Mouse (Mus musculus): Measurements from ENCODE around the gene Zmiz2. TPM values are rescaled to one million over a fixed set of nuclear protein-coding genes. Genes with fewer than 3 reads are reported as not detected.
"Not testable (repeated sequence)": the region's sequence is repeated elsewhere in the genome, so short reads cannot be mapped to it uniquely, and the experiment has no call there.

Gene Zmiz2
- 10 to 100 TPM; 46.8 to 49.1 TPM for total RNA-seq (2021)

DNA sequence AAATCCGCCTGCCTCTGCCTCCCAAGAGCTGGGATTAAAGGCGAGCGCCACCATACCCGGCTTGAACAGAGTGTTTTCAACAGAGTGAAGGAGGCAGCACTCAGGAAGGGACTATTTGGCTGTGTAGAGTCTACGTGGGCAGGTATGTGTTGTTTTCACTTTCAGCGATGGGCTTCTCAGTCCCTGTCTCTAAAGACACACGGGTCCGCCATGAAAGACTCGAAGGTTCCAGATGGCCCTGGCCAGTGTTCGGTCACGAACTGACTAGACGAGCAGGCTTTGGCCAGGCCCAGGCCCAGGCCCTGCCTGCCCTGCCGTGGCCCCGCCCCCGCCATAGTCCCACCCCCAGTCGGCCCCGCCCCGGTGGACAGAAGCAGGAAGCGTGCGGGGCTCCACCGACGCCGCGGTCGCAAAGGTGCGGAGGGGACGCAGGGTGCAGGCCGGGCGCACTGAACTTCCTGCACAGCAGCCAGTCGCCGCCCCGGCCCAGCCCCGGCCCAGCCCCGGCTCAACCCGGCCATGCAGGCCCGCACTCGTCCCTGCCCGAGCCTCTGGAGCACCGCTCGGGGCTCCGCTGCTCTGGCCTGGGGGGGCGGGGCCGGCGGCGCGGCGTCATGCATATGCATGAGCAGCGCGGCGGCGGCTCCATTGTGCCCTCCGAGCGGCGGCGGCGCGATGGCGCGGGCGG is at the start of gene Zmiz2:
TSS of gene Zmiz2 (plus strand) at position 349 of the 688 bp plus-strand sequence.
- DNase-seq, result peak; percentile 96

DNA sequence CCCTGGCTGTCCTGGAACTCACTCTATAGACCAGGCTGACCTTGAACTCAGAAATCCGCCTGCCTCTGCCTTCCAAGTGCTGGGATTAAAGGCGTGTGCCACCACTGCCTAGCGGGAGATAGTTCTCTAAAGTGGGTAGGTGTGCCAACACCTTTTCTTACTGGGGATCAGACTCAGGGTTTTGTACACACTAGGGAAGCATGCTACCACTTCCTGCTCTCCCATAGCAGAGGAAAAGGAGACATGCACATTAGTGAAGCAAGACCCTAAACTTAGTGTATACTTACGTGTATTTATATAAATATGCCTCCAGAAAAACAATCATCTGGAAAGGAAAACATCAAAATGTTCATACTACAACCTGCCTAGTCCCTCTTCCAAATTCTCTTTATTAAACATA is 42.9 kb upstream of the Zmiz2 start:
- no peak for DNase-seq

DNA sequence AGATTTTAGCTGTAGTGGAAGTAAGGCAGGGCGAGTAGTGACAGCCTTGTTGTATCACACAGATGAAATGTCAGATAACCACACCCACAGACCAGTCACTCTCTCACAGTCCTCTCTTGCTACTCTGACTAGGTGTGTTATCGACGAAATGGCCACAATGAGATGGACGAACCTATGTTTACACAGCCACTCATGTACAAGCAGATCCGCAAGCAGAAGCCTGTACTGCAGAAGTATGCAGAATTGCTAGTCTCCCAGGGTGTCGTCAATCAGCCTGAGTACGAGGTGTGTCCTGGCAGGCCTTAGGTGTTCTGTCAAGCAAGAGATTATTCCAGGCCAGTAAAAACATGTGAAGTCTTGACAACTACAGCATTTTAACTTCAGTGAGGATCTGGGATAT is 41.9 kb upstream of the Zmiz2 start:
- no peak for DNase-seq

DNA sequence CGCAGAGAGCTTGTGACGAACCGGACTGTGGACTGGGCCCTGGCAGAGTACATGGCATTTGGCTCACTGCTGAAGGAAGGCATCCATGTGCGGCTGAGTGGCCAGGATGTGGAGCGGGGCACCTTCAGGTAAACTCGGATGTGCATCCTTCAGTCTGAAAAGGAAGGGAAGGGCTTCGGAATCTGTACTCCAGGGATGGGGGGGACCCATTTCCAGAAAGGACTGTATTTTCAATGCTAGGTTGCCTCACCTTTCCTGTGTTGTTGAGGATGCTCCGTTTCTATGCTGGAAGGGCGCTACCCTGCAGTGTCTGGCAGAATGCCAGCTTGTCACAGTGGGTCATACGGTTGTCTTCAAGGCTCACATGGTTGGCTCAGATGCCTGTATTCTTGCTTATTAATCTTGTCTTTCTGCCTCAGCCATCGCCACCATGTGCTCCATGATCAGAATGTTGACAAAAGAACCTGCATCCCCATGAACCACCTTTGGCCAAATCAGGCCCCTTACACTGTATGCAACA is 40.1 kb upstream of the Zmiz2 start:
- no peak for DNase-seq

DNA sequence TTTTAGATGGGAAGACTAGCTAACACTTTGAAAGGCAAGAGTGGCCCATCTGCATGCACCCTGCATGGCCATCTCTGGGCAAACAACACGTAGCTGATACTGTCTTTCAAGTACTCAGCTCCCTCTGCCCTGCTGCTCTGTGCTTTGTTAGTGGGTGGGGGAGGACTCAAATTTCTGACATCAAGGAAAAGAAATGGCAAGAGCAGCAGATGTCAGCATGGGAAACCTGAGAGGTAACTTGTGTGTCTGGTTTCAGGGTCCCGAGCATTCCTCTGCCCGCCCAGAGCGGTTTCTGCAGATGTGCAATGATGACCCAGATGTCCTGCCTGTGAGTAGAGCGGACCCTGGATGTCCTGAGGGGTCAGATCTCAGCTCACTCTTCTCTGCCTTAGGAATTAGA is 39.3 kb upstream of the Zmiz2 start:
- DNase-seq, result no peak

DNA sequence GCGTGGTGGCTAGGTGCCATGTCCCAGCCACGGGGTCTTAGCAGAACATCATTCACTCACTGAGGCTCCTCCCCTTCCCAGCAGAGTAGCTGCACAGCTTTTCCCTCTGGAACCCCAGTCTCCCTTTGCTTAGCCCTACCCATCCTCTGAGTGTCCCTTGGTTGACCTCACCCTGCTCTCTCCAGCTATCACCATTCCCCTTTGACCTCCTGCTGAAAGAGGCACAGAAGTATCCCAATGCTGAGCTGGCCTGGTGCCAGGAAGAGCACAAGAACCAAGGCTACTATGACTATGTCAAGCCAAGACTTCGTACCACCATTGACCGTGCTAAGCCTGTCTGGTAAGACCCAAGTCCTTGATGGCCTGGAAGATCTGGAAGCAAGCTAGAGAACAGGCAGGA is 33.8 kb upstream of the Zmiz2 start:
- DNase-seq, result no peak

DNA sequence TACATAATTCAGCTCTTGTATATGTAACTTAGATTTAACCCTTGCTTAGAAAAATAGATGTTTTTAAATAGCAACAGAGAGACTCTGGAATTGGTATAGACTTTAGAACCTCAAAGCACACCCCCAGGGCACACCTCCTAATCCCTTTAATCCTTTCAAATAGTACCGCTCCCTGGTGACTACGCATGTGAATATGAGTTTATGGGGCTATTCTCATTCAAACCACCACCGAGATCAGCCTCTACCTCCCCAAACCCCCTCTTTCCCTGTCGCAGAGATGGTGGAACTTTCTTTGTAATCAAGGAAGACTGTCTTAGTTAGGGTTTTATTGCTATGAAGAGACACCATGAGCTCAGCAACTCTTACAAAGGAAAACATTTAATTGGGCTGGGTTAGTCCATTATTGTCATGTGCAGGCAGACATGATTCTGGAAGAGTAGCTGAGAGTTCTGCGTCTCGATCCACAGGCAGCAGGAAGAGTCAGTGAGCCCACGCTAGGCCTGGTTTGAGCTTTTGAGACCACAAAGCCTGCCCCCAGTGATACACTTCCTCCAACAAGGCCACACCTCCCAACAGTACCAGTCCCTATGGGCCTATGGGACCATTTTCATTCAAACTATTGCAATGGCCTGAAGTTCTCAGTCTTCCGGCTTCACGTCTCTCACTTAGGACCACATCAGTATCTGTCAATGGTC is 24.1 kb upstream of the Zmiz2 start:
- DNase-seq, result no peak

DNA sequence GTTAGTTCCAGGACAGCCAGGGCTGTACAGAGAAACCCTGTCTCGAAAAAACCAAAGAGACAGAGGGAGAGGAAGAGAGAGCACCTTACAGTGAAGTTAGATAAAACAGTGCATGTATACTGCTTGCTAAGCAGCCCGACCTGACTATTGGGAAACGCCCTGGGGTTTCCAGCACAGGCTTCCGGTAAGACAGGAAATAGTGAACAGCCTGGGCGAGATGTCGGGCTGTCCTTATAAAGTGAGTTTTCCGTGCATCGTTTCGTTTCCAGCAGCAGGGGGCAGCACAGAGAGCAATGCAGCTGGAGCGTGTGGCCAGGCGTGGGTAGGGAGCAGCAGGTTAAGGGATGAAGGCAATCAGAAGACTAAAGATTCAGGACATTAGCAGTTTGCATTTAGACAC is 23.0 kb upstream of the Zmiz2 start:
- DNase-seq, result peak; percentile 84

DNA sequence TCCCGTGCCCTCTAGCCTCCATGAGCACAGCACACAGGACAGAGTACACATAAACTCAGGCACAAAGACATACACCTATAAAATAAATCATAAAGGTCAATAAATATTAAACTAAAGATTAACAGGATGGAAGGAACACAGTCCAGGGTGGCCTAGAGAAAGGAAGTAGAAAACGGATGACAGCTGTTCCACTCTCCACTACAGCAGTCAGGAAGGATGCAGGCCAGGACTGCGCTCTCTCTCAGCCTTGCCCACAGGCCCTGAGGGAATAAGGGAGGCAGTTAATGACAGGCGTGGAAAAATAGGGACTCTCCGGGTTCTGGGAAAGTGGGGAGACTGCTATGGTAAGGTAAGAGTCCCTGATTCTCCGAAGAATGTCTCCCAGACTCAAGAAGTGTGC is 22.4 kb upstream of the Zmiz2 start:
- DNase-seq, result no peak

DNA sequence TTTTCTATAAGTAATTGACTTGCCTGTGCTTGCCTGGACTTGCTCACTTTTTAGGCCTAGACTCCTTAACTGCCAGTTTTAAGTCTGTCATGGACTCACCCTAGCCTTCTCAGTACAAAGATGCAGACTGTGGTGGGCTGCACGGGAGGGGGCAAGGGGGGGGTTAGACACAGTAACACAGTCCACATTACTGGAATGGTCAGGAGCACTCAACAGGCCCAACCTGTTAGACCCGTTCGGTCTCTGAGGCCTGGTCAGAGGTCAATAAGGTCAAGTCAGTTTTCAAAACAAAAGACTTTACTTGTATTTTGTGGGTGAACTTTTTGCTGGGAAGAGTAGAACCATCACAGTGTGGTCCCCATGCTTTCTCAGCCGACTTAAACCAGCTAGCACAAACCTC is 21.7 kb upstream of the Zmiz2 start:
- DNase-seq, result no peak

DNA sequence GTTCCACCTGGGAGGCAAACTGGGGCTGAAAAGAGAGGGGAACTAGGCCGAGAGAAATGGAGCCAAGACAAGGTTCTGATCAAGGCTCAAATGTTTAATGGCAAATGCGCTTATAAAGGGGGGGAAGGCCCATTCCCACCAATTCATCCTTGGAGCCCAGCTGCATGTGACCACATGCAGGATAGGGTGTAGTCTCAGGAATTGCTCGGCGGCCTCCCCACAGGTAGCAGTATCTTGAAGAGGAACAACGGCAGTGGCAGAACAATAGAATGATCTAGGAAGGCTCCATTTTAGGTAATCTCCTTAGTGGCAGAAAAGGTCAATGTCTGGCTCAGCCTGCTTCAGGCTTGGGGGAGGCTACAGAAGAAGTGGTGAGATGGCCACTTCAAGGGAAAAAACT is 20.9 kb upstream of the Zmiz2 start:
- not testable (repeated sequence) for DNase-seq

DNA sequence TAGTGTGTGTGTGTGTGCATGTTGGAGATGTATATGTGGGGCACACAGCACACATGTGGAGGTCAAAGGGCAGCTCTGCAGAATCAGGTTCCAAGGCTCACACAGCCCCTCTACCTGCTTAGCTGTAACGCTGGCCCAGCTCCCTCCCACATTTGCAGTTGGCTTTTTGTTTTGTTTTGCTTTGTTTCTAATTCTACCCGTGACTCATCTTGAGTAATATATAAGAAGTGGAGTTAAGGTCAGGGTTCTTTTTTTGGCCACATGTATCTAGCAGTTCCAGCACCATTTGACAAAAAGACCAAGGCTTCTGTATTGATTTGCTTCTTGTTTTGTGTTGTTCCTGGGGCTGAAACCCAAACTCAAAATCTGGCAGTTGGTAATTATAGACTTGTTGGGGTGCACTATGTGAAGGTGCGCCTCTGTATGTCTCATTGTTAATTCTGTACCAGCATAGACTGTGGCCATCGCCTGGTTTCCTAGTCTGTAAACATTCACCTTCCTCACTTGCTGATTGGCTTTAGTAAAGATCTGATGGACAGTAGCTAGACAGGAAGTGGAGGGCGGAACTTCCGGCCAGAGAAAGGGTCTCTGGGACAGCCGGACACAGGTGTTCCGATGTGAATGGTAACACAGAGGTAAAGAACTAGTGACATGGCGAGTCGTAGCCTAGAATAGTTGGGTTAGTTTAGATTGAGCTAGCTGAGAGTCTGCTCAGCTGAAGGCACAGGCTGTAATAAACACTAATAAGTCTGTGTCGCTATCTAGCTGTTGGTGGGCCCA is 17.3 kb upstream of the Zmiz2 start:
- no peak for DNase-seq

DNA sequence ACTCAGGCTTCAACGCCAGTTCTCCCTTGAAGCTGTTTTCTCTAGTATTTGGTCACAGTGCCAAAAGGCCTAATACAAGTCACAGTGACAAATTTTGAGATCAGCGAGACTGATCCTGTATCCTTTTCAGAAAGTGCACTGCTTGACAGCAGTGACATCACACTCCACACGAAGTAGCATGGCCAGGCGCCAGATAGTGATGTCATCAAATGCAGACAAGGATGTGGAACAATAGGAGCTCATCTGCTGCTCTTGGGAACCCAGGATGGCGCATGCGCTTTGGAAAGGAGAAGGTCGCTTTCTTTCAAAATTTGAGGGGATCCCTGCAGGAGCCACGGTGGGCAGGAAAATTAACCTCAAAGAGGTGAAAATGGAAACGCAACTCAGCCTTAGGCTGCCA is 16.1 kb upstream of the Zmiz2 start:
- peak; percentile 39 for DNase-seq

DNA sequence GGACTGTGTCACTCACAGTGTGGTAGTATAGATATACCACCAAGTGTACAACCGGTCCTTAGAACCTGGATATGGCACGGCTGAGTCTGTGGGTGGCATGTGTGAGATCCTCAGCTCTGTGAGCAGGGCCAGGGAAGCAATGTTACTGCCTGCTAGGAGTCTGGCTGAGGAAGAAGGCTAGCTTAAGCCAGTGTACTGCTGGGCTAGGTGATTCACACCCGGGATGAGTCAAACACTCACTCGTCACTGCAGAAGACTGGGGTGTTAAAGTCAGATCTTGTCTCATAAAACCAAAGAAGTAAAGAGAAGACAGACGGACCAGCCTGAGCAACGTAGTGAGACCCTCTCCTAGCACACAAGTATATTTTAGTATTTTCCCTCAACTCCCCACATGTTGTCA is 8.0 kb upstream of the Zmiz2 start:
- DNase-seq, result no peak

DNA sequence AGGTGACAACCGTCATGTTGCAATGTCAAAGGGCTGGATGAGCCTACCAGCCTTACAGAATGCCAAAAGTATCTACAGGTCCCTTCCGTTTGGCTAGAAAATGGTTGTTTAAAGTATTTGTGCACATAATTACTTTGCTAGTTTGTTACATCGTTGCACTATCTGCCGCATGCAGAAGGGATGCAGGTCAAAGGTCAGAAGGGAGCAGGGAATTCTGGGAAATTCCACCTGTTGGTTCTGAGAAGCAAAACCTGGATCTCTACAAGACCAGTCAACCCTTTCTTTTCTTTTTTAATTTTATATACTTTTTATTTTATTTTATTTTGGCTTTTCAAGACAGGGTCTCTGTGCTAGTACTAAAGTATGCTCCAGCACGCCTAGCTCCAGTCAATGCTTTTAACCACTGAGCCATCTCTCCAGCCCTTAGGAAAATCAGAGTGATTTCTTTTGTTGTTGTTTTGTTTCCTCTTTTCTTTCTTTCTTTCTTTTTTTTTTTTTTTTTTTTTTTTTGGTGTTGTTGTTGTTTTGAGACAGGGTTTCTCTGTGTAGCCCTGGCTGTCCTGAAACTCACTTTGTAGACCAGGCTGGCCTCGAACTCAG is 648 bp upstream of the Zmiz2 start:
- no peak for DNase-seq

DNA sequence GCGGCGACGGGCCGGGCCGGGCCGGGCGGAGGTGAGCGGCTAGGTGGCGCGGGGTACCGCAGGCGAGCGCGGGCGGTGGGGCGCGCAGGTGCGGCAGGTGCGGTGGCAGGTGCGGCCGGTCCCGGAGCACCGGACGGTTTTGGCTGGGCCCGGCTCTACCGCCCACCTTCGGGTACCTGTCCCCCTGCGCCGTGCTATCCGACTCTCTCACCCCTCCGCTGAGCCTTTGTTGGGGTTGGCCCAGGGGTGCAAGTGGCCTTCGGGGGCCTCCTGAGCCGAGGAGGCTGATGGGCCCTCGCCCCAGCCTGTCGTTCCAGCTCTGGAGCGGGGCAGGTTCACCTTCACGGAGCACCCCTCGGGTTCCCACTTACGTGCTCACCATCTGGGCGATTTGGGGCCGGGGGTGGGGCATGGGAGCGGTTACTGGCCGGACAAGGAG is 628 bp downstream of the Zmiz2 start:
- no peak for DNase-seq

DNA sequence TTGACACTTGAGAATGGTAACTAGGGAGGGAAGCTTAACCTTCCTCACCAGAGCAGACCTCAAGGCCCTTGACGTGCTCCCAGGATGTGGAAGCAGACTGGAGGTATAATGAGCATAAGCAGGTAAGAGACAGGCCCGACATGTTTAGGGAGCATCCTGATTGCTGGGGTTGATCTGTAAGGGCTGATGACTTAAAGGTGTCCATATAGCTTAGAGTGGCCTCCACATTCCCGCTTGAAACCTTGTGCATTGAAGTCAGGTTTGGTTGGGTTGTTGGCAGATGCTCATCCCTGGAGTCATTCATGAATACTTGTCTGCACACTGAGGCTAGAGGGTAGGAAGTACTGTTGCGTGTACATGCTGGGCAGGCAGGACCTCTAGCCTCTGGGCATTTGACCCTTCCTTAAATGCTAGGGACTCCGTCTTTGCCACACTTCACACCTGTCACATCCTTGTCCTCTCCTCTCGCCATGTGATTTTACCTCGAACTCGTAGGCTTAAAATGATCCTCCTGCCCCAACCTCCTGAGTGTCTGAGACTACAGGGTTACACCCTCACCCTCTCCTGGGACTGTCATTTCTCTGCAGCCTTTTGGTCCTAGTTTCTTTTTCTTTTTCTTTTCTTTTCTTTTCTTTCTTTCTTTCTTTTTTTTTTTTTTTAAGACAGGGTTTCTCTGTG is 1.6 kb downstream of the Zmiz2 start:
- DNase-seq, result no peak

DNA sequence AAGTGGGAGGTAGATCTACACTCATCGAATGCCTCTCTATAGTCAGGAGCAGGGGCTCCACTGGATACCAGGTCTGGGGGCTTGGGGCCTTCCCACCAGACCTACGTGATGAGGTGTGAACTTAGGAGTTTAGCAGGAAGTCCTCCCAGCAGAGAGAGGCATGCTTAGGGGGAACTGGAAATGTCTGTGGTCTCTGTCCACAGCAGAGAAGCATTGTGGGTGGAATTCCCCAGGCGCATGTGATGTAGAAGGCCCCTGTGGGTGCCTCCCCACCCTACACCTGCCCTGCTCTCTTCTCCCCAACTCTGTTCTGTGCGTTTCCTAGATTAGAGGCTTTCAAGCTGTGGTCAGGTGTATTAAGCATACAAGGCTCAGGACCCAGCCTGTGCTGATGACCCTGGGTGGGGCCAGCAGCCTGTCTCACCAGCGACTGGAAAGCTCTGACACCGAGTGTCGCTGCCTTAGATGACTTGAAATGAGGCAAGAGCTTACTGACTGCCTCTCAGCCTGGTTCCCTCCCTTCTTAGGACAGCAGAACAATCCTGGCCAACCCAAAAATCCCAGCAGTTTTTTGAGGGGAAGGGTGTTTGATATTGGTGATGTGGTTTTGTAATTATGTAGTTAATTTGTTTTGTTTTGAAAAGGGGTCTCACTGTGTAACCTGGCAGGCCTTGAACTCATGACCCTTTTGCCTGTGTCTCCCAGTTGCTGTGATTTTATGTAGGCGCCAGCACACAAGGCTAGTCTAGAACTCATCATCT is 2.8 kb downstream of the Zmiz2 start:
- no peak for DNase-seq

DNA sequence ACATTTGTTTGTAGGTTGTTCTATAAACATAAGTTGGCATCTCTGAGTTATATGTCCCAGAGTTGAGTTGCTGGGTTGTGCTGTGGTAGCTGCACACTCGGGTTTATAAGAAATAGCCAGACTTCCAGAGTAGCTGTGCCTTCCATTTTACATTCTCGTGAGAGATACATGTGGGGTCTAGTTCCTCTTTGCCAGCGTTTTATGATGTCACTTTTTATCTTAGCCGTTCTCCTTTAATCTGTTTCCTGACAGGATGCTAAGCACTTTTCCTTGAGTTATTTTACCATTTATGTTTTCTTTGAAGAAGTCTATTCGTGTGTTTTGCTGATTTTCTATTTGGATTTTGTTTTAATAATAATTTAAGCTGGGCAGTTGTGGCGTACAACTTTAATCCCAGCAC is 4.0 kb downstream of the Zmiz2 start:
- no peak for DNase-seq

DNA sequence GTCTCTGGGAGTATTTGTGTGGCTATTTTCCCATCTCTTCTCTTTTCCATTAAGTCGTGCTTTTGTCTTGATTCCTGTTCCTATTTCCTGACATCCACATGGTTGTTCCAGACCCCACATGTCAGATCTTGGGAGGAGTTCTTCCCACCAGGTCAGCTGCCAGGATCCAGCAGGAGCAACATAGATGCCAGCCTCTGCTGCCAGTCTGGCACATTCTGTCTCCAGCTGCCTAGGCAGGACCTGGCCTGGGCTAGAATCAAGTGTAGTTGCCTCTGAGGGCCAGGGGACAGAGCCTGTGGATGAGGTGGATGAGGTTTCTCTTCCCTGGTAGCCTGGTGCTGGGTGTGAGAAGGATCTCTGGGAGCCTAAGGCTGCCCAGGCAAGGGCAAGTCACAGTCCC is 5.0 kb downstream of the Zmiz2 start:
- DNase-seq, result no peak

DNA sequence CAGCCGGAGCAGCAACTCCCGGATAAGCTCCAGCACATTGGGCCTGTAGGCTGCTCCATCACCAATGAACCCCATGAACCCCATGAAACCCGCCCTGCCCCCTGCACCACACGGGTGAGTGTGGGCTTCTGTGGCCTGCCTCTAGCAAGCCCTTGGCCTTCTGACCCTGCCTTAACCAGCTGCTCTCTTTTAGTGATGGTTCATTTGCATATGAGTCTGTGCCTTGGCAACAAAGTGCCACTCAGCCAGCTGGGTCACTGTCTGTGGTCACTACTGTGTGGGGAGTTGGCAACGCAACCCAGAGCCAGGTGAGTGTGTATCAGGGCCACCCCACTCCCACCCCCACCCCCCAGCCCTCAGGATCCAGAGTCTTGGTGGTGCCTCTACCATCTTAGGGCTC is 6.7 kb downstream of the Zmiz2 start:
- no peak for DNase-seq

DNA sequence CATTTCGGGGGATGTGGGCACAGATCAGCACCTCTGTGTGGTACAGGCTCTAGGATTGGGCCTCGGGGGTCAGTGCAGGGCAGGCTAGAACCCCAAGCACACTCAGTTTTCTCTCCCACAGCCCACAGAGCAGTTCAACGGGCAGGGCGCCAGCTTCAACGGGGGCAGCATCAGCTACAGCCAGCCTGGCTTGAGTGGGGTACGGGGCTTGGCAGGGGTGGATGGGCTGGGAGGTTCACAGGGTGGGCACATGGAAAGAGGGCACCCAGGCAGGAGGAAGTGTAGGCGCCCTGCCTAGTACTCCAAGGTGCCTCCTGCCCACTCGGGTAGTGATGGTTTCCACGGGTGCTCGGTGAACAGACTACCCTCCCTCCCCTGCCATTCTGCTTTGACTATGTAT is 9.3 kb downstream of the Zmiz2 start:
- DNase-seq, result no peak
